Mouse (Mus musculus): Measurements from ENCODE around the gene Gnpnat1.

Gene Gnpnat1

DNA sequence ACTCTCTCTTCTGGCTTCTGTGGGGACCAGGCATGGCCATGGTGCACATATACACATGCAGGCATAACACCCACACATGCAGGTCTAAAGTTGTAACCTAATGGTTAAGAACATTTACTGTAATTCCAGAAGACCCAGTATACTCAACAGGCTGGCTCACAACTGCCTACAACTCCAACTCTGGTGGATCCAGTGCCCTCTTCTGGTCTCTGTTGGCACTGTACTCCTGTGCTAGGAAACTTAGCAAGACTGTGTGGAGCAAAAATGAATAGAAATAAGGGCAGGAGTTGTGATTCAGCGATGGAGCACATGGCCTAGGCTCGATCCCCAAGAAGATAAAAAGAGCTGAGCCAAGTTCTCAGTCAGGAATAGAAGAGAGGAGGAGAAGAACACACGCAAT, 4.9 kb downstream of the Gnpnat1 start:
- no peak for DNase-seq (ENCODE audit: low spot score)

DNA sequence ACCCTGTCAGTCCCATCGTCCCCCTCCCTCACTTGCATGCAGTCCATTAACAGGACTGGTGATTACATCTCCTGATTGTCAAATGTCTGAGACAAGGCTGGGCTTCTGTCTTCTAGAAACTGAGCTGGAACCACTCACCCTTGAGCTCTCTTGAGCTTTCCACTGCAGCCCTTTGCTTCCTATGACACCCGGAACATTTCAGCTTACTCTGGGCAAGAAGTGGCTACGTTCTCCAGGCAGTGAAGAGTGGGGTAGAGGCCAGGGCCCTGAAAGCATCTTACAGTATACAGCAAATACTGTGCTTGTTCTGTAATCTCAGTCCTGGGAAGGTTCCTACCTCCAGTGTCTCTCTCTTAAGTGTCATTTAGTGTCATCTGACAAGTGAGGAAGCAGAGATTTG, 15.5 kb downstream of the Gnpnat1 start:
- DNase-seq (ENCODE audit: low spot score): no peak

DNA sequence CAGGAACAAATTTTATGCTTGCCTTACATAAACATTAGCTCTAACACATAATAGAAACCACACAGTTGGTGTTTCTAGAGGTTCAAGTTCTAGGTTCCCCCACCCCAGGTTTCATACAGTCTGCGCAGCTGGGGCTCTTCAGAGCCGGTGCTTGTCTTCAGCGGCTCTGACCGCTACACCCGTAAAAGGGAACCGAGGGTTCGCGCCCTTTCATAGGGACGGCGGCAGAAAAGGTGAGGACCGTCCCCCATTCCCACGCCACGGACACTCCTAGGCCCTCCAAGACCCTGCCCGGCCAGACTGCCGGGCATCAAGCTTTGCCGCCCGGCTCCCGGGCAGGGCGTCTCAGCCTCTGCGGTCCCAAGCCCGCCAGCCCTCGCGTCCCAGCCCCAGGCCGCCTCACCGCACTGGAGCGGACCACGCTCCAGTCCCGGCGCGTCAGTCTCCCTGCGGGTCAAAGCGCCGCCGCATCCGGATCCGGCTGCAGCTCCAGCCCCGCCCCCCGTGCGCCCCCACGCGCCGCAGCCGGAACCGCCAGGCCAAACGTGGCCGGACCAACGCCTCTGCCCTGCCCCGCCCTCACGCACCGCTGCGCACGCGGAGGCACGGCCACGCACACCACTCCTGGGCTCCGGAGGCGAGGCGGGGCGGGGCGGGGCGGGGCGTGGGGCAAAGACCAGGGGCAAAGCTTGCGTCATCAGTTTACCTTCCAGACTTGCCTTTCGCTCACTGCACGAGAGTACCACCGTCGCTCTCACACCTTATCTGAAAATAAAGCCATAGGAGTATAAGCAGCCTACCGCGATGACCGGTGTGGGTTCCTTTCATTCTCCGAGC, 16.1 kb downstream of the Gnpnat1 start:
- DNase-seq (ENCODE audit: low spot score): peak; percentile 94

DNA sequence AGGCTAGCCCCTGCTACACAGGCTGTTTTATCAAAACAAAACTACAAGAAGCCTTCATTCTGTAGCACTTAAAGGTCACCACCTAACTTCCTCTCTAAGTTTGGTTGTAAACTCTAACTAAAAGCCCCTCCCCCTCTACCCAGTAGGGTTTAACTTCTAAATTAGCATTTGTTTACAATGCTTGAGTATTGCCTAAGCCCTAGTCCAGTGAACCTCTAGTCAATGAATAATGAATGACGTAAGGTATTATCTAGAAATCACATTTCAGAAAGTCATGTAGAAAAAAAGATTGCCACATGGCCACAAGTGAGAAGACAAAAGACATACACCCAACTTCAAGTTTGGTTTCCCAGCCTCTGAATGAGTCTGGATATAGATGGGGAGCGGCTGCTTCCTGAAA, 17.2 kb downstream of the Gnpnat1 start:
- no peak for DNase-seq (ENCODE audit: low spot score)

DNA sequence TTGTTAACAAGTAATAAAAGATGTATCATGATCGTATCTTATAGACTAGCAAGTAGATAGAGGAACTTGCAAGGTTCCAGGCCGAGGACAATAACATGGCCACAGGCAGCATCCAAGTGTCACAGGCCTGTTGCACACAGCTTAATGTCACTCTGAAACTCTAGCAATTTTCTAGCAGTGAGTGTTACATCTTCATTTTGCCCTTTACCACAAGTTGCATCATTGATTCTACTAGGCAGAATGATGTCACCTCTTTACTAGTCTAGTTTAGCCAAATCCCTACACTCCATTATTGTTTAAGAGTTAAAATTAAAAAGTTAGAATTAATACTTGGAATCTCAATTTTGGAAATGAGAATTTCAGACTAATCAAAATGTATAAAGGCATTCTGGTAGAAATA, 19.1 kb downstream of the Gnpnat1 start:
- DNase-seq (ENCODE audit: low spot score): no peak

DNA sequence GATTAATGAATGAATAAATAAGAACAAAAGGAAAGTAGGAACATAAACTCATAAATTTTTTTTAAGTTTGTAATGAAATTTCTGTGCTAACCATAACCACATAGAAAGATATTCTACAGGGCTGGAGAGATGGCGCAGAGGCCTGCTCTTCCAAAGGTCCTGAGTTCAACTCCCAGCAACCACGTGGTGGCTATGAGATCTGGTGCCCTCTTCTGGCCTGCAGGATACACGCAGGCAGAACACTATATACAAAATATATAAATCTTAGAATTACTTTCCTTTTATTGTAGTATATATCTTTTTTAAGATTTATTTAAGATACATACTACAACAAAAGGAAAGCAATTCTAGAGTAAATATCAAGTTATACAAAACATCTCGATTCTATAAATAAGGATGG, 21.8 kb downstream of the Gnpnat1 start:
- DNase-seq (ENCODE audit: low spot score): no peak

DNA sequence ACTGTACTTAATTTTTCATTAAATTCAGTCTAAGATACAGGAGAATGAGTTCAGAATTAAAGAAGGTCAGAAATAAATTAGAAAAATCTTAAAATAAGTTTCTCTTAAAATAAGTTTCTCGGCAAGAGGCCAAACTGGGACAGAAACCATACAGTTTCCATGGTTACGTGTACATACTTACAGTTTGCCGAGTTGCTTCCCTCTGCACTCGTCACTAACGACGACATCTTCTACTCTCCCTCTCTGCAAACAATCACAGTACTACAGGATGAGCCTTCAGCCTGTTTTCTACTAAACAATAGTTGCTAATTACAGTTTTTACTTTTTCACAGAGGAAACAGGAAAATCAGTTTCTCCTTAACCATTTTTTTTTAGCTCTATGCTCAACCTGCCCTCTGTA, 24.0 kb downstream of the Gnpnat1 start:
- no peak for DNase-seq (ENCODE audit: low spot score)

DNA sequence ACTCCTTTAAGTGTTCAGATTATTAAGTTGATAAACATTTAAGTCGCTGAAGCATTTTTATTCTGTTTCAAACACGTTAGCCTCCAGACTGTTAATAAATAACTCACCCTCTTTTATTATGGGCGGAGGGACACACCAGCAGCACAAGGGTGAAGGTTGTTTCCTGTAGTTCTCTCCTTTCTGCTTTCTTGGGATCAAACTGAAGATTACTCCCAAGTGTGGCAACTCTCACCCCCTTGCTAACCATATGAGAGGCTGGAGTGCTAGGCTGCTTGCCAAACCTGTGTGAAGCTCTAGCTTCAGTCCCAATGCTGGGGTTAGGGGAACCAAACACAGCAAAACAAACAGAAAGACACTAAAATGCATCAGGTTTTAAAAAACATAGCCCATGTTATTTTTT, 25.9 kb downstream of the Gnpnat1 start:
- DNase-seq (ENCODE audit: low spot score): no peak

DNA sequence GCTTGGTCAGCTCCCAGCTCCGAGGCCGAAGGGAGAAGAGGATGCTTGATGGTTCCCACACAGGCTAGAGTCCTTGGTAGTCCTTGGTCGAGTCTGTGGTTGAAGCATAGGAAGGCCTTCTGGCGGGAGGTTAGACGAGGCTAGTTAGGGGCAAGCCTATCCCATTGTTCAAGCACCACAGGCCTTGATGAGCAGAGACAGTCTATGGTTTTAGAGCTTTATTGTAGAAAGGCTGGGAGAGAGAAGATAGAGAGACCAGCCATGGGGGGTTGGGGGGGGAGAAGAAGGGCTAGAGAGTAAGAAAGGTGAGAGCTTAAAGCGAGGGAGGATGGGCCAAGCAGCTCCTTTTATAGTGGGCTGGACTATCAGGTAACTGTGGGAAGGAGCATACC, 39.5 kb downstream of the Gnpnat1 start:
- DNase-seq (ENCODE audit: low spot score): no peak

DNA sequence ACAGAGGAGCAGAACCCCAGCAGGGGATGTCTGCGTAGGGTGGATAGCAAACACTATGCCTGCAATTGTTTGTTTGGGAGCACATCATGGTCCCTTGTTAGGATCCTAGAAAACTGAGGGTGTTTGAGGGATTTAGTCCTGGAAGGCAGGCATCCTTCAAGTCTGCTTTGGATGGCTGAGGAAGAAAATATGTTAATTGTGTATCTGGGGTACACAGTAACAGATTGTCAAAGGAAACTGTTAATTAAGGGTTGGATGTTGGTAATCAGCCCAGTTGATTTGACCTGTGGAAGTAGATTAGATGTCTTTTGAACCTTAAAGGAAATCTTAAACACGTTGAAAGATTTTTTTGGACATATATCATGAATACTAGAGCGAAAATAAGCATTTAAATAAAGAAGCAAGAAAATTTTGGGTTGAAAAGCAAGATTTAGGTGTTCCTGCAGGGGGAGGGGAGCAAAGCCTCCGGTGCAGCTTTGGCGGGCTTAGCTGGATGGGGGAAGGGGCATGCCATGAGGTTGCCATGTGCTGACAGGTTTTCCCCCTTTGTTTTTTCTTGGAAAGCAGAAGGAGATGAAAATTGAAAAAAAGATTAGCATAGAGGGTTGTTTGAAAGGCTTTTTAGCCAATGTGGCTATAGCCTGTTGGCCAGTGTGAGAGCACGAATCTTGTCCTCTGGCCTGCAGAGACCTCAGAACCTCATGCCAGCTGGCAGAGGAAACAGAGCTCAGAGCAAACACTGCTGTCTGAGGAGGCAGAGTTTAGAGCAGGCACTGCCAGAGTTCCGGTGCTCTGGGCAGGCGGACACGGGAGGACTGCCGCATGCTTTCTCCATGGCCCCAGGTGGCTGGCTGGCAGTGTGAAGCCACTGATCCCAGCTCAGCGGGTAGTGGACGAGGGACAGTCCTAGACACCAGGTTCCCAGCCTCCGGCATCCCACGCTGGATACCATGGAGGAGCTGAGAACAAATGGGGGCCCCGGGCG, 40.2 kb downstream of the Gnpnat1 start:
- no peak for DNase-seq (ENCODE audit: low spot score)

DNA sequence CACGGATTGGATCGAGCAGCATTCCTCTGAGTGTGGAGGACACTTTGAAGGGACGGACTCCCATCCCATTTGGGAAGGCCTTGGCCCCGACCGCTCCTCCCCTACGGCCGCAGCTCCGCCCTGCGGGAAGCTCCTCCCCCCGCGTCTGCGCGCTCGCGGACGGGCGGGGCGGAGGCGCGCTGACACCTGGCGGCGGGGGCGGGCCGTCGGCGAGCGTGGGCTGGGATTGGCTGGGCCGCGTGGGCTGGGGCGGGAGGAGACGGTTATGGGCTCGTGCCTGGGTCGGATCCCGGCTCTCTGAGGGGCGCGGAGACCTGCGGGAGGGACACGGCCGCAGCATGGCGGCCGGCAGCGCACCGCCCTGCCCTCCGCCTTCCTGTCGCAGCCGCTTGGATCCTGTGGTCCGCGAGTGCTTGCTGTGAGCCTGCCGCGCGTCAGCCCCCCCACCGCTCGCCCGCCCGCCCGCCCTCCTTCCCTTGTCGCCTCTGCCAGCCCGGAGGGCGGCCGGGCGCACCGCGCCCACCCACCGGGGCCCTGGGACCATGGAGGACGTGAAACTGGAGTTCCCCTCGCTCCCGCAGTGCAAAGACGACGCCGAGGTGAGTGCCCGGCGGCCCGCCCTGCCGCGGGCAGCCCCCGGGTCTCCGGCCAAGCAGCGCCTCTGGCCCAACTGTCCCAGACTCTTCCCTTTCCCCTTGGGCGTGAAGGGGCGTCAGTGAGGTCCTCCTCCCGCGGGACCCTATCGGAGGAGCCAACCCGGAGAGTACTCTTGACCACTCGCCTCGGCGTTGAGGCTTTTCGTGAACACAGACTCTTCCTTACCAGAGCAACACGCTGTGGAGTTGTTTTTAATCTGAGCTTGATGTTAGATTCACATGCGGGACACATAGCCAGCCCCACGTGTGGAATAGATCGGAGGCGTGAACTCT, 53.5 kb downstream of the Gnpnat1 start, which contains the start of gene Styx:
Gene Styx (plus strand): TSS at position 163 of the 929 bp plus-strand sequence.
- DNase-seq (ENCODE audit: low spot score): peak; percentile 97

DNA sequence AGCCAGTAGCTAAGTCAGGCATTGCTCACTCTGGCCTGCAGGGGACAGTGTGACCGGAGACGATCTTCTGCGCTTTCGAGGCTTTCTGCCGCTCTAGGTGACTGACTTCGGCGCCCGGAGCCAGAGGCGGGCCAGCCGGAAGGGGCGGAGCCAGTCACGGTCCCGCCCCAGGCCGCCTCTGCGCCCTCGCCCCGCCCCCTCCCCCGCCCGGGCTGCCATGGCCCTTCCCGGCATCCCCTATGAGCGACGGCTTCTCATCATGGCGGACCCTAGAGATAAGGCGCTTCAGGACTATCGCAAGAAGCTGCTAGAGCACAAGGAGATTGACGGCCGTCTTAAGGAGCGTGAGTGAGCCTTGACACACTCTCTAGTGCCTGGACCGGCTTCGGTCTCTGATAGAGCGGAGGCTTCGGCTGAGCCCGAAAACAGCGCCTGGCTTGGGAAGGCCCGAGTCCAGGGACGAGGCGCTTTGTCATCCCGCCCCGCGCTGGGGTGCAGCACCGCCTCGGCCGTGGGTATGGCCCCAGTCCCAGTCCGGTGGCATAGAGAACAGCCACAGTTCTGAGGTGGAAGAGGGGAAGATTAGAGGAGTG, 75.0 kb downstream of the Gnpnat1 start, which contains the start of gene Psmc6:
Gene Psmc6 (plus strand): TSS at position 200 of the 593 bp plus-strand sequence.
- DNase-seq (ENCODE audit: low spot score): peak; percentile 89

DNA sequence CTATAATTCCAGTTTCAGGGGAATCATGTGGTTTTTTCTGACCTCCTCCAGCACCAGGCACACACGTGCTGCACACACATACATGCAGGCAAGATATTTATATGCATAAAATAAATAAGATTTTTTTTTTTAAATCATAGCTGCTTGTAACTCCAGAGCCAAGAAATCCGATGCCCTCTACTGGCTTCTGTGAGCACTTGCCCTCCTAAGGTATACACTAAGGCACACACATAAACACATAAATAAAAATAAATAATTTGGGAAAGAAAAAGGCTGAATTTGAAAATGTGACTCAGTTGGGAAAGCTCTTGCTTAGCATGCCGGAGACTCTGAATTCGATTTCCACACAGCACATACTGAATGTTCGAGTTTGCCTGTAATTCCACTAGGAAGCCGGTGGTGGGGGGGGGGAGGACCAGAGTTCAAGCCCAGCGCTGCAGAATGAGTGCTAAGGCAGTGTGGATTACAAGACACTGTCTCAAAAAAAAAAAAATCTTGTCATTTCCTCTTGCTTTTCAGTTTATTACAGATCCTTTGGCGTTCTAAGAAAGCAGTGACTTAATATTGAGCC, 75.6 kb downstream of the Gnpnat1 start:
- DNase-seq (ENCODE audit: low spot score): no peak

DNA sequence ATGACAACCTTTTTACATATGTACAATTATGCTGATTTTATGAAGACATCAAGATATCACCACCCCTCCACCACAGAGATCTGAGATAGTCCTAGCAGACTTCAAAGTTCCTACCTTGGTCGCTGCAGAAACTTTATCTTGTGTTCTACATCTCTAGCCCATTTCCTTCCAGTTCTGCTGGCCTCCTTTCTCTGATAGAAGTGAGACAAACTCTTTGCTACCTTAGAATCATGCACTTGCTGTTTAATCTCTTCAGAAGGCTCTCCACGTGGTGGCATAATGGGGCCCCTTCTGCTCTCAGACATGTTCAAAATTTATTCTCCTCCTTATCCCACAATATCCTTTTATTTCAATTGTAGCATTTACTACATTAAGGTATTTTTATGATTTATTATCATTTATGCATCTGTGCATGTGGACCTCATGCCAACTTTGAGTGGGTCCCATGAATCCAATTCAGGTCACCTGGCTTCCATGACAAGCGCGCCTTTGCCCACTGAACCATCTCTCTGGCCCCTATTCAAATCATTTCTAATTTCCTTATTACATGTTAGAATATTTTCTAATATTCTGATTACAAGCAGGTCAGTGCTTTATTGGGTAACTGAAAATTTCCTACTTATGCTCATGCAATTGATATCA, 76.5 kb downstream of the Gnpnat1 start:
- no peak for DNase-seq (ENCODE audit: low spot score)

Measured in urinary bladder, postnatal 14 days (tissue).